Mouse (Mus musculus): ENCODE data around the gene Tescl.

DNA sequence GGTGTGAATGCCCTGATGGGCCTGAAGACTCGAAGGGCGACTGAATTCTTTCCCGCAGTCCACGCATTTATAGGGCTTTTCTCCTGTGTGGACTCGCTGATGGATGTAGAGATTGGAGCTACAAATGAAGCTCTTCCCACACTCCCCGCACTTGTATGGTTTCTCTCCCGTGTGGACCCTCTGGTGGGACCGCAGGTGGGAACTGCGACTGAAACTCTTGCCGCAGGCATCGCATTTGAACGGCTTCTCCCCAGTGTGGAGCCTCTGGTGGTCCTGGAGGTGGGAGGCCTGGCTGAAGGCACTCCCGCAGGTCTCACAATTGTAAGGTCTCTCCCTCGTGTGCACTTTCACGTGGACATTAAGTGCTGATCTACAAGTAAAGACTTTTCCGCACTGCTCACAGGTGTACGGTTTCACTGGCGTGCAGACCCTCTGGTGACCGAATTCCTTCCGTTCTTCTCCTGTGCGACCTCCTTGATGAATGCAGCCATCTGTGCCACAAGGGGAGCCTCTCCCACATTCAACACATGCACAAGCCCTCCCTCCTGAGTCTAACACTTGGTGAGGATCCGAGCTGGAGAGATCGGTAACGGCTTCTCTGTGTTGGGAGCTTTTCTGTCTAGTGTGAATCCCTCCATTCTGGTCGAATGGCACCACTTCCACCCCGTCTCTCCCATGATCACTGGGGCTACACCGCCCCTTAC, 42.2 kb downstream of the Tescl start:
- no peak for TF ChIP-seq POLR2A (IDR thresholded peaks at IDR 0.05; ENCODE audit: control insufficient read depth in 1 of 2, insufficient read depth in 1 of 2, low read depth in 1 of 2, low read length in 2 of 2, poor library complexity in 1 of 2)
- no peak for TF ChIP-seq ETS1 (IDR thresholded peaks at IDR 0.05; ENCODE audit: low read depth, low read length)
- TF ChIP-seq CTCF (IDR thresholded peaks at IDR 0.05 in 2 of 3, conservative IDR thresholded peaks at IDR 0.05 in 1 of 3; ENCODE audit: control insufficient read depth in 1 of 3, insufficient read depth in 1 of 3, low read depth in 2 of 3, low read length in 3 of 3, poor library complexity in 1 of 3, severe bottlenecking in 1 of 3) = no peak
- TF ChIP-seq ZNF384 (IDR thresholded peaks at IDR 0.05; ENCODE audit: low read depth, low read length) = no peak
- TF ChIP-seq SIN3A (IDR thresholded peaks at IDR 0.05; ENCODE audit: low read length) = no peak
- no peak for TF ChIP-seq EP300 (IDR thresholded peaks at IDR 0.05; ENCODE audit: low read depth in 1 of 2, low read length in 2 of 2)
- TF ChIP-seq CHD2 (IDR thresholded peaks at IDR 0.05; ENCODE audit: low read length) = no peak
- no peak for TF ChIP-seq E2F4 (IDR thresholded peaks at IDR 0.05; ENCODE audit: borderline replicate concordance, low read depth, low read length)
- TF ChIP-seq GATA1 (IDR thresholded peaks at IDR 0.05; ENCODE audit: low read depth, low read length) = no peak
- TF ChIP-seq ELF1 (IDR thresholded peaks at IDR 0.05; ENCODE audit: low read depth, low read length) = no peak
- no peak for TF ChIP-seq MAX (IDR thresholded peaks at IDR 0.05; ENCODE audit: low read length)
- TF ChIP-seq HCFC1 (IDR thresholded peaks at IDR 0.05; ENCODE audit: low read depth, low read length) = no peak

Data from MEL (cell line).